Mouse (Mus musculus): ENCODE data around the gene Igfals.

DNA sequence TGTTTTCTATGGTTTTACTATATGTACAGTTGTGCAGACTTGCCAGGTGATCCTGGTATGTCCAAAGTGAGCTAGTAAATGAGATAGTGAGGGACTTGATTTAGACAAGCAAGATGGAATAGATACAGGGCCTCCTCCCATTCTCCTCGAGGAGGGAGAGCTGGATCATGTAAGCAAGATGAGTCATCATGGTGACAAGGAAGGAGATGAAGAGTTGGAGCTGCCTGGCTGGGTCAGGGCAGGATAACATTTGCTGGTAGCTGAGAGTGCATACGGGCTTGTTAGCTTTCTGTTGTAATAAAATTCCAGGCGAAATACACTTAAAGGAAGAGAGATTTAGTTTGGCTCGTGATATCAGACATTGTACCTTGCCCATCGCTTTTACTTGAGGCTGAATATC, 25.5 kb upstream of the Igfals start:
- no peak for TF ChIP-seq POLR2A (IDR thresholded peaks at IDR 0.05; ENCODE audit: low read depth, low read length)
- TF ChIP-seq CTCF (IDR thresholded peaks at IDR 0.05; ENCODE audit: borderline replicate concordance, insufficient read depth, low read length): no peak

All from embryonic fibroblast, embryonic 13.5 days (primary cell).